Mouse (Mus musculus) hindbrain, embryonic 11.5 days (tissue): ENCODE results near the gene Fam189a1. TPM values are rescaled to one million over a fixed set of nuclear protein-coding genes. Genes with fewer than 3 reads are reported as not detected.

Source experiments
- ATAC-seq: fragments of 200-750 bp; cut with Nextera tagmentation; 2 replicates; pipeline ENCODE4 v1.8.0; 2017; ENCODE audit warnings: mild to moderate bottlenecking, moderate TSS enrichment, moderate library complexity; ENCODE audit not compliant: low FRiP score
- DNase-seq: peaks from one replicate; pipeline ENCODE4 v3.0.0-alpha.2; 2015; ENCODE audit warnings: low spot score
- H3K27ac ChIP-seq: fragments of 300-500 bp; sonication (generic); 2 replicates; pipeline ENCODE4 v1.5.1; 2014; ENCODE audit warnings: mild to moderate bottlenecking, low read depth, low read length
- H3K27me3 ChIP-seq: fragments of 300-500 bp; sonication (generic); 2 replicates; pipeline ENCODE4 v1.6.1; 2014; ENCODE audit warnings: mild to moderate bottlenecking, low read length, moderate library complexity, mixed read lengths; ENCODE audit not compliant: control insufficient read depth, insufficient read depth
- H3K36me3 ChIP-seq: fragments of 300-500 bp; sonication (generic); 2 replicates; pipeline ENCODE4 v1.6.1; 2014; ENCODE audit warnings: mild to moderate bottlenecking, low read length, moderate library complexity, mixed read lengths; ENCODE audit not compliant: control insufficient read depth, insufficient read depth
- H3K4me1 ChIP-seq: fragments of 300-500 bp; sonication (generic); replicated peaks from 2 replicates; pipeline ENCODE4 v1.6.1; 2014; ENCODE audit warnings: low read length, mixed read lengths; ENCODE audit not compliant: control insufficient read depth, insufficient read depth
- H3K4me2 ChIP-seq: fragments of 300-500 bp; sonication (generic); replicated peaks from 2 replicates; pipeline ENCODE4 v1.6.1; 2014; ENCODE audit warnings: mild to moderate bottlenecking, low read depth, low read length
- H3K4me3 ChIP-seq: fragments of 300-500 bp; sonication (generic); 2 replicates; pipeline ENCODE4 v1.5.1; 2014; ENCODE audit warnings: low read depth, low read length
- H3K9ac ChIP-seq: fragments of 300-500 bp; sonication (generic); 2 replicates; pipeline ENCODE4 v1.6.1; 2014; ENCODE audit warnings: low read depth, low read length
- H3K9me3 ChIP-seq: fragments of 300-500 bp; sonication (generic); 2 replicates; pipeline ENCODE4 v1.6.1; 2016; ENCODE audit warnings: low read length; ENCODE audit not compliant: control insufficient read depth
- WGBS: fragments of 180-500 bp; shearing (Covaris S2); extraction: QIAGEN DNeasy Blood & Tissue Kit; methylation state at CpG from one replicate; pipeline ENCODE4 v1.1.7; 2014; 5-methylcytosine and 5-hydroxymethylcytosine counted together
- polyA plus RNA-seq: library from polyadenylated mRNA; unstranded; fragments of >200 nt; fragmentation: Nextera tagmentation; extraction: Ambion mirVana; gene quantifications from 2 replicates; pipeline ENCODE4 v1.2.1, GENCODE M21; 2014

The Fam189a1 gene
- polyA plus RNA-seq, 1 experiment from 2014 or later = 1.6 TPM

DNA sequence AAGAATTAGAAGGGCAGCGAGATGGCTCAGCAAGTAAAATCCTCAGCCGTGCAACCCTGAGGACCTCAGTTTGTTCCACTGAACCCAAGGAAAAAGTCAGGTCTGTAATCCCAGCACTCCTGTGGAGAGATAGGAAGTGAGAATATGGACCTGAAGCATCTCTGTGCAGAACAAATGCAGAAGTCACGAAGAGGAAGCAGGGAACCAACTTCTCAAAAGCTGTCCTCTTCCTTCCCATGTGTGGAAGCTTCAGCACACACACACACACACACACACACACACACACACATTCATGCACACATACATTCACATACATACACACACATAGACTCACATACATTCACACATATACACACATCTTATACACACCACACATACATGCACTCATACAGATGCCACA is 292.8 kb downstream of the Fam189a1 start:
- no peaks in the 10 kb centered on the region for H3K9me3 ChIP-seq
- no peak for DNase-seq
- H3K27me3 ChIP-seq = 0 out of 2 replicates have a peak, but pooled peaks cover under 1% of the 10 kb centered on the region
- no peak overlapping the region for H3K27ac ChIP-seq
- H3K4me1 ChIP-seq = no peaks in the 10 kb centered on the region
- 91% methylated on average over 3 of the region's 3 CpGs for WGBS
- H3K4me2 ChIP-seq = no peak overlapping the region
- ATAC-seq = no peak
- no peak overlapping the region for H3K4me3 ChIP-seq
- no peaks in the 10 kb centered on the region for H3K36me3 ChIP-seq
- no peak overlapping the region for H3K9ac ChIP-seq

GRCm38 (mm10) chr7:64862978-64863377 is 293.4 kb downstream of the Fam189a1 start:
- 82% methylated on average over 3 of the region's 3 CpGs for WGBS
- H3K4me3 ChIP-seq = no peak overlapping the region
- H3K27me3 ChIP-seq = 0 out of 2 replicates have a peak, but pooled peaks cover 2% of the 10 kb centered on the region
- DNase-seq = no peak
- no peaks in the 10 kb centered on the region for H3K9me3 ChIP-seq
- H3K27ac ChIP-seq = no peak overlapping the region
- H3K4me2 ChIP-seq = no peak overlapping the region
- ATAC-seq = no peak
- no peaks in the 10 kb centered on the region for H3K36me3 ChIP-seq
- no peaks in the 10 kb centered on the region for H3K4me1 ChIP-seq
- no peak overlapping the region for H3K9ac ChIP-seq

DNA sequence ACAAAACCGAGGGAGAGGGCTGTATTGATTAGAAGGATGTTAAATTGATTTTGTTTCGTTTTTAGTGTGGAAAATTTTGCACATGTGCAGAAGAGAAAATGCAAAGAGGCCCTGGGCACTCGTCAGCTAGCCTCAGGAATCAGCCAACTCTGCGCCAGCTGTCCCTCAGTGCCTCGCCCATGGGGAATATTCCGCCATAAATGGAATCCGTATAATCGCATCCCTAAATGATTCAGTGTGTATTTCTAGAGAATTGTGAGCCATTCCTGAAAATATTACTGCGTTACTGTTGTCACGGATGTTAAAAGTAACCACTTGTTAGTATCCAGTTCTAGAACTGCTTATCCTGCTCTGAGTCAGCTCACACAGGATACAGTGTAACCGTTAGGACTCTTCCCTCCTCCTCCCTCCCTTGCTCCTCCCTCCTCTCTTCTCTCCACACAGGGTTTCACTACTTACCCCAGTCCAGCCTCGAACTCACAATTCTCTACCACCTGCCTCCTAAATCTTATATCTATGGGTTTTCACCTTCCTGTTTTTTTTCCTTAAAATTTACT is 299.8 kb downstream of the Fam189a1 start:
- Histone ChIP-seq H3K27ac (no peak overlapping the region), H3K27me3 (0 out of 2 replicates have a peak, but pooled peaks cover 2% of the 10 kb centered on the region), H3K4me3 (no peak overlapping the region), H3K4me2 (no peak overlapping the region), H3K9ac (no peak overlapping the region), H3K36me3 (no peaks in the 10 kb centered on the region), H3K9me3 (no peaks in the 10 kb centered on the region), H3K4me1 (no peaks in the 10 kb centered on the region)
- ATAC-seq (no peak), DNase-seq (no peak)
- 78% methylated on average over 12 of the region's 12 CpGs for WGBS

DNA sequence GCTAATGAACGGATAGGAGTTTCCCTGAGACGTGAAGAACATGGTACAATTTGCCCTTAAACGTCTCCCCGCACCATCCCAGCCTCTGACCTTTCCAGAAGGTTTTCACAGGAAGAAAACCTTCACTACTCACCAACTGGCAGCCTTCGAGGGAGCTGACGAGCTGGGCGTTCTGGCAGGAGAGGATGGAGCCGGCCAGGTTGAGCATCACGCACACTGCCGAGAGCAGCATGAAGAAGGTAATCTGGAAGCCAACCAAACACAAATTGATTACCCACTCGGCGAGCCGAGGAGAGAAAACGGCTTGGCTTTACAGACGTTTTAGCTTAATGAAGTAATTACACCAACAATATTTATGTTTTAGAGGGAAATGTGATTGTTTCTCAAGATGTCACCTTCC is 300.4 kb downstream of the Fam189a1 start:
- H3K4me2 ChIP-seq = no peak overlapping the region
- no peaks in the 10 kb centered on the region for H3K36me3 ChIP-seq
- H3K9ac ChIP-seq = no peak overlapping the region
- no peak overlapping the region for H3K27ac ChIP-seq
- DNase-seq (no peak), ATAC-seq (no peak)
- WGBS = 76% methylated on average over 15 of the region's 15 CpGs
- H3K9me3 ChIP-seq = no peaks in the 10 kb centered on the region
- H3K4me1 ChIP-seq = no peaks in the 10 kb centered on the region
- H3K4me3 ChIP-seq = no peak overlapping the region
- H3K27me3 ChIP-seq = 0 out of 2 replicates have a peak, but pooled peaks cover 2% of the 10 kb centered on the region

GRCm38 (mm10) chr7:64855389-64855927 is 300.9 kb downstream of the Fam189a1 start:
- ATAC-seq = no peak
- no peak overlapping the region for H3K9ac ChIP-seq
- no peak overlapping the region for H3K4me2 ChIP-seq
- H3K9me3 ChIP-seq = no peaks in the 10 kb centered on the region
- H3K4me3 ChIP-seq = no peak overlapping the region
- H3K36me3 ChIP-seq = no peaks in the 10 kb centered on the region
- no peaks in the 10 kb centered on the region for H3K4me1 ChIP-seq
- 0 out of 2 replicates have a peak, but pooled peaks cover 2% of the 10 kb centered on the region for H3K27me3 ChIP-seq
- no peak overlapping the region for H3K27ac ChIP-seq
- DNase-seq = no peak
- 90% methylated on average over 5 of the region's 10 CpGs for WGBS

GRCm38 (mm10) chr7:64850791-64851190 is 305.6 kb downstream of the Fam189a1 start:
- no peaks in the 10 kb centered on the region for H3K27me3 ChIP-seq
- DNase-seq (peak; percentile 32), ATAC-seq (no peak)
- 55% methylated on average over 3 of the region's 3 CpGs for WGBS
- H3K4me1 ChIP-seq = no peaks in the 10 kb centered on the region
- no peak overlapping the region for H3K4me2 ChIP-seq
- H3K9ac ChIP-seq = no peak overlapping the region
- H3K36me3 ChIP-seq = no peaks in the 10 kb centered on the region
- H3K9me3 ChIP-seq = no peaks in the 10 kb centered on the region
- no peak overlapping the region for H3K27ac ChIP-seq
- H3K4me3 ChIP-seq = no peak overlapping the region

DNA sequence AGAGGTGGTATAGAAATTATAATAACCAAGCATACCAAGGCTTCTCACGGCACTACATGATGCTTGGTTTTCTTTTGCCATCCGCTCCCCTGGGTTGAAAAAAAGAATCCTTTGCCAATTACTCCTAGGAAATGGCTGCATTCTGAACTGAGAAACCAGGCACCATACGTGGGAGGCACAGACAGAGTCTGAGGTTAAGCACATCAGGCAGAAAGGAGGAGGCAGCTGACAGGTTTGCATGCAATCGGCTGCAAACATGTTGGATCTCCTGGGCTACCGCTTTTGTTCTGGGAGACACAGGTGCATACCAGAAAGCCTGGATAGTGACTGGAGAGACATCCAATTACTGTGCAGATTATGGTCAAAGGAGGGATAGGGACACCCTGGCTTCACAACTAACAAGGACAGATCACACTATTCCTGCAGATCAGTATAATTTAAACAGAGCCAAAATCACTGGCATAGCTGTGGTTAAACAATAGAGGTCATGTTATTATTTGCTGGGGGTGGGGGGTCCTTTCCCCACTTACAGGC is 308.9 kb downstream of the Fam189a1 start:
- H3K27me3 ChIP-seq = no peaks in the 10 kb centered on the region
- no peak for DNase-seq
- ATAC-seq = no peak
- H3K4me3 ChIP-seq = no peak overlapping the region
- no peak overlapping the region for H3K4me2 ChIP-seq
- 81% methylated on average over 5 of the region's 5 CpGs for WGBS
- H3K9me3 ChIP-seq = no peaks in the 10 kb centered on the region
- no peaks in the 10 kb centered on the region for H3K4me1 ChIP-seq
- H3K27ac ChIP-seq = no peak overlapping the region
- no peaks in the 10 kb centered on the region for H3K36me3 ChIP-seq
- no peak overlapping the region for H3K9ac ChIP-seq

DNA sequence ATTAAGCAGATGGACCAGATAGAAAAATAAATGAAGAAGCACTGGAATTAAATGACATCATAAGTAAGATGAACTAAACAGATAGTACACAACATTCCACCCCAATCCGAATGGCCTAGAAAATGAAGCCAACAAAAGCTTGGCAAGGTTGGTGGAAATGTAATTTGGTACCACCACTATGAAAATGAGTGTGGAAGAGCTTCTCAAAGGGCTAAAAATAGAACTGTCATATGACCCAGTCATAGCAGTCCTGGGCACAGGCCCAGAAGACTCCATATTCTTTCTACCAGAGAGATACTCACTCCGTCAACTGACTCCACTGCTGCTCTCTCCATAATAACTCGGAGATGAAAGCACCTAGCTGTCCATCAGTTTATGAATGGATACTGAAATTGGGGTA is 310.3 kb downstream of the Fam189a1 start:
- Histone ChIP-seq H3K4me3 (no peak overlapping the region), H3K4me2 (no peak overlapping the region), H3K9me3 (no peaks in the 10 kb centered on the region), H3K9ac (no peak overlapping the region), H3K27ac (no peak overlapping the region), H3K36me3 (no peaks in the 10 kb centered on the region), H3K27me3 (no peaks in the 10 kb centered on the region), H3K4me1 (peaks cover 2% of the 10 kb centered on the region; the same call in 1 of the 2 replicates)
- 92% methylated on average over 3 of the region's 3 CpGs for WGBS
- no peak for DNase-seq
- ATAC-seq = no peak
